In the genomic region with DNA sequence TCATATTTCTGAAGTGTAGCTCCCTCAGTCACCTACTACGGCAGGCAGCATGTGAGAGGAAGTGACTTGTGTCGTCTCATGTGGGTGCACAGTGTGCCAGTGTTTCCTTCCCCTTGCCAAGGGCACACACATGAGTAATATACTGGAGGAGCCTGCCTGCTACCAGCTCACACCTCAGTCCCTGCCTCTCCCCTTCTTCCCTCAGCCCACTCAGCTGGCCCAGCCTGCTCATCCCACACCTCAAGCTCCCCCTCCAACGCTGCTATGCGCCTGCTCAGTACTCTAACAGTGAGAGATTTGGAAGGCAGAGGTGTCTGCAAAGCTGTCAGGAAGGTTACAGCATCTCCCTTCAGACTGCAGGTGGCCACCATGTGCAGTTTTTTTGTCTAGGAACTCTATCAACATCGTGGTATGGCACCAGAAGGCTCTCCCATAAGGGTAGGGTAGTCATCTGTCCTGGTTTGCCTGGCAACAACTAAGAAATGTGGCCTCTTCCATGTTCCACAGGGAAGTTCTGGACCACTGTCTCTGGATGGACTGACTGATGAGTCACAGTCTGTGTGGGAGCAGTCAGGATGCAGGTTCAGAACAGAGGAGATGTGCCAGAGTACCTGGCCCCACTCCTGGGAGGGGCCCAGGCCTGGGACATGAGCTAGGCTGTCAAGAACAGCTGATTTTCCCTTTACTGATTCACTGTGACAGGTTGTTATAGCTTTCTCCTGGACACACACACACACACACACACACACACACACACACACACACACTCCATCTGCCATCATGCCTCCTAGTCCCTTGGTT, we compare ENCODE assay signal across 8 mouse cellular contexts. TPM values are rescaled to one million over a fixed set of nuclear protein-coding genes. Genes with fewer than 3 reads are reported as not detected.
DNase-seq lines count a peak whose midpoint lies in the region; ATAC-seq and TF ChIP-seq lines count a peak whose summit lies in the region.

No protein-coding gene starts in this region.

- no peak overlapping the region for H3K27ac ChIP-seq in hindbrain, embryonic 12.5 days
- H3K27ac ChIP-seq in hindbrain, embryonic 10.5 days, result no peak overlapping the region
- H3K27ac ChIP-seq in cortical plate, adult 2 months (ENCODE audit: insufficient read depth, low read length), result peak overlapping the region; percentile 11; the same call in 1 of the 2 replicates
- H3K27ac ChIP-seq in spleen, adult 2 months (ENCODE audit: insufficient read depth, low read length), result peak overlapping the region; percentile 50
- H3K27ac ChIP-seq in embryonic facial prominence, embryonic 10.5 days (replicated peaks), result no peak overlapping the region
- no peak overlapping the region for H3K27ac ChIP-seq in stomach, postnatal 0 days (replicated peaks)

- WGBS in hindbrain, embryonic 12.5 days, result 85% methylated on average over 5 of the region's 5 CpGs
- WGBS in hindbrain, embryonic 10.5 days, result 80% methylated on average over 5 of the region's 5 CpGs
- 8% methylated on average over 5 of the region's 5 CpGs for WGBS in spleen, adult 2 months
- 76% methylated on average over 5 of the region's 5 CpGs for WGBS in embryonic facial prominence, embryonic 10.5 days
- WGBS in stomach, postnatal 0 days, result 68% methylated on average over 5 of the region's 5 CpGs

- H3K4me3 ChIP-seq in hindbrain, embryonic 12.5 days, result no peak overlapping the region
- H3K4me3 ChIP-seq in hindbrain, embryonic 10.5 days, result no peak overlapping the region
- no peak overlapping the region for H3K4me3 ChIP-seq in cortical plate, adult 2 months (ENCODE audit: insufficient read depth, low read length)
- H3K4me3 ChIP-seq in spleen, adult 2 months (ENCODE audit: extremely low read depth, insufficient read depth, insufficient read length), result no peak overlapping the region
- no peak overlapping the region for H3K4me3 ChIP-seq in embryonic facial prominence, embryonic 10.5 days
- H3K4me3 ChIP-seq in stomach, postnatal 0 days (ENCODE audit: low read depth, low read length), result no peak overlapping the region

- TF ChIP-seq POLR2A in cortical plate, adult 2 months (IDR thresholded peaks at IDR 0.05; ENCODE audit: extremely low read depth, insufficient read depth, low read length), result no peak
- no peak for TF ChIP-seq POLR2A in spleen, adult 2 months (IDR thresholded peaks at IDR 0.05; ENCODE audit: low read depth, low read length)

- no peak for TF ChIP-seq EP300 in stomach, postnatal 0 days (optimal IDR thresholded peaks at IDR 0.05)

- H3K4me2 ChIP-seq in hindbrain, embryonic 12.5 days (replicated peaks), result no peak overlapping the region
- H3K4me2 ChIP-seq in stomach, postnatal 0 days (replicated peaks; ENCODE audit: low read depth), result no peak overlapping the region

- DNase-seq in hindbrain, embryonic 10.5 days (ENCODE audit: low spot score), result no peak
- DNase-seq in layer of hippocampus, postnatal 36 days, result peak; percentile 53 to 58
- DNase-seq in spleen, adult 2 months (ENCODE audit: low read depth in 1 of 2, low spot score in 2 of 2), result peak; percentile 72 to 90
- no peak for DNase-seq in embryonic facial prominence, embryonic 10.5 days (ENCODE audit: low spot score)
- DNase-seq in stomach, postnatal 0 days (ENCODE audit: low spot score), result no peak
- DNase-seq in ovary, adult 18-20 months (ENCODE audit: low spot score), result no peak

- ATAC-seq in hindbrain, embryonic 12.5 days (ENCODE audit: low FRiP score), result 0 out of 2 replicates have a peak, but pooled peaks have one; percentile 27
- no peak for ATAC-seq in stomach, postnatal 0 days (ENCODE audit: low FRiP score, low TSS enrichment)

- H3K27me3 ChIP-seq in hindbrain, embryonic 12.5 days, result no peaks in the 10 kb centered on the region
- no peaks in the 10 kb centered on the region for H3K27me3 ChIP-seq in hindbrain, embryonic 10.5 days (ENCODE audit: insufficient read depth, poor library complexity, severe bottlenecking)
- H3K27me3 ChIP-seq in spleen, adult 2 months (ENCODE audit: control insufficient read depth, insufficient read depth, low read length), result no peaks in the 10 kb centered on the region
- no peaks in the 10 kb centered on the region for H3K27me3 ChIP-seq in embryonic facial prominence, embryonic 10.5 days (replicated peaks; ENCODE audit: low read depth, poor library complexity, severe bottlenecking)
- H3K27me3 ChIP-seq in stomach, postnatal 0 days (ENCODE audit: control insufficient read depth, insufficient read depth, low read length), result no peaks in the 10 kb centered on the region

- no peak overlapping the region for H3K9ac ChIP-seq in hindbrain, embryonic 12.5 days
- H3K9ac ChIP-seq in stomach, postnatal 0 days (ENCODE audit: low read length), result no peak overlapping the region

- no peaks in the 10 kb centered on the region for H3K9me3 ChIP-seq in hindbrain, embryonic 12.5 days (replicated peaks)
- H3K9me3 ChIP-seq in hindbrain, embryonic 10.5 days, result no peaks in the 10 kb centered on the region
- H3K9me3 ChIP-seq in embryonic facial prominence, embryonic 10.5 days, result no peaks in the 10 kb centered on the region
- H3K9me3 ChIP-seq in stomach, postnatal 0 days (ENCODE audit: control insufficient read depth, low read length), result no peaks in the 10 kb centered on the region

- H3K36me3 ChIP-seq in hindbrain, embryonic 12.5 days, result no peaks in the 10 kb centered on the region
- no peaks in the 10 kb centered on the region for H3K36me3 ChIP-seq in hindbrain, embryonic 10.5 days
- no peaks in the 10 kb centered on the region for H3K36me3 ChIP-seq in spleen, adult 2 months (ENCODE audit: control insufficient read depth, insufficient read depth, low read length)
- no peaks in the 10 kb centered on the region for H3K36me3 ChIP-seq in embryonic facial prominence, embryonic 10.5 days (replicated peaks)
- H3K36me3 ChIP-seq in stomach, postnatal 0 days (ENCODE audit: control insufficient read depth, insufficient read depth, low read length), result no peaks in the 10 kb centered on the region

- peaks cover 10% of the 10 kb centered on the region for H3K4me1 ChIP-seq in hindbrain, embryonic 12.5 days
- H3K4me1 ChIP-seq in hindbrain, embryonic 10.5 days (replicated peaks), result peaks cover 25% of the 10 kb centered on the region
- H3K4me1 ChIP-seq in cortical plate, adult 2 months (ENCODE audit: control insufficient read depth, insufficient read depth, low read length), result peaks cover 2% of the 10 kb centered on the region; the same call in 1 of the 2 replicates
- H3K4me1 ChIP-seq in spleen, adult 2 months (ENCODE audit: control insufficient read depth, insufficient read depth, insufficient read length), result peaks cover 21% of the 10 kb centered on the region; the same call in 1 of the 2 replicates
- peaks cover 17% of the 10 kb centered on the region for H3K4me1 ChIP-seq in embryonic facial prominence, embryonic 10.5 days
- H3K4me1 ChIP-seq in stomach, postnatal 0 days (replicated peaks; ENCODE audit: control insufficient read depth, insufficient read depth), result no peaks in the 10 kb centered on the region

- TF ChIP-seq CTCF in cortical plate, adult 2 months (IDR thresholded peaks at IDR 0.05; ENCODE audit: extremely low read depth, insufficient read depth, low read length), result no peak
- no peak for TF ChIP-seq CTCF in spleen, adult 2 months (IDR thresholded peaks at IDR 0.05; ENCODE audit: extremely low read depth, insufficient read depth, insufficient read length, insufficient replicate concordance)
- TF ChIP-seq CTCF in stomach, postnatal 0 days (IDR thresholded peaks at IDR 0.05; ENCODE audit: low read depth), result no peak

RNA-seq across cellular contexts. Expression of a gene that starts 37.4 kb away (rescaled TPM):
- 0.10 TPM in 1 of 2 replicates, not detected in the other for polyA plus RNA-seq in hindbrain, embryonic 12.5 days (2016; fragmentation: Nextera tagmentation; extraction: Ambion mirVana)
- not detected in 2 replicates for polyA plus RNA-seq in hindbrain, embryonic 10.5 days (2016; fragmentation: Nextera tagmentation; extraction: Ambion mirVana)
- polyA plus RNA-seq in cortical plate, adult 2 months (2012; rRNA removed), result 0.25 and 0.30 TPM in 2 replicates
- total RNA-seq in layer of hippocampus, postnatal 36 days (2021), result under 1 TPM; 0.12 to 0.48 TPM
- polyA plus RNA-seq in spleen, adult 2 months (2012; rRNA removed), result 16.2 and 17.4 TPM in 2 replicates
- polyA plus RNA-seq in embryonic facial prominence, embryonic 10.5 days (2016; fragmentation: Nextera tagmentation; extraction: Ambion mirVana), result 0.03 and 0.06 TPM in 2 replicates
- polyA plus RNA-seq in stomach, postnatal 0 days (2015; fragmentation: Nextera tagmentation; extraction: Ambion mirVana), result 0.04 and 0.05 TPM in 2 replicates

Comparison
In these comparisons a context has a peak if more than half of its experiments do, and no peak if none do; other contexts are left out.
1. H3K27ac ChIP-seq: peak in cortical plate, adult 2 months (single experiment) and spleen, adult 2 months (single experiment); none in hindbrain, embryonic 12.5 days (single experiment), hindbrain, embryonic 10.5 days (single experiment), embryonic facial prominence, embryonic 10.5 days (single experiment) and stomach, postnatal 0 days (single experiment).
2. DNase-seq: peak in layer of hippocampus, postnatal 36 days (2 of 2) and spleen, adult 2 months (2 of 2); none in hindbrain, embryonic 10.5 days (single experiment), embryonic facial prominence, embryonic 10.5 days (single experiment), stomach, postnatal 0 days (single experiment) and ovary, adult 18-20 months (single experiment).
3. RNA of a gene that starts 37.4 kb away (polyA plus RNA-seq): 16.2 to 17.4 TPM in spleen, adult 2 months; 0.25 to 0.30 TPM in cortical plate, adult 2 months, 0.10 TPM in hindbrain, embryonic 12.5 days, 0.03 to 0.06 TPM in embryonic facial prominence, embryonic 10.5 days, 0.04 to 0.05 TPM in stomach, postnatal 0 days and not detected in hindbrain, embryonic 10.5 days; every median in the first group is over 10 times any median in the second.